Mouse (Mus musculus) heart, postnatal 0 days (tissue): ENCODE results near the gene 4931408C20Rik. TPM values are rescaled to one million over a fixed set of nuclear protein-coding genes. Genes with fewer than 3 reads are reported as not detected.
A peak's percentile ranks its signal among the peaks of the same experiment; 100 is the strongest.

Experiments used
- ATAC-seq: fragments of 200-750 bp; cut with Nextera tagmentation; 2 replicates; pipeline ENCODE4 v1.8.0; 2017; ENCODE audit warnings: low read depth, moderate number of reproducible peaks, moderate library complexity; ENCODE audit not compliant: insufficient read depth
- DNase-seq: peaks from one replicate; pipeline ENCODE4 v3.0.0-alpha.2; 2016; ENCODE audit warnings: low spot score
- H3K27ac ChIP-seq: fragments of 300-500 bp; sonication (generic); 2 replicates; pipeline ENCODE4 v1.5.1; 2014; ENCODE audit warnings: low read depth, mild to moderate bottlenecking
- H3K27me3 ChIP-seq: fragments of 300-500 bp; sonication (generic); 2 replicates; pipeline ENCODE4 v1.6.1; 2014; ENCODE audit warnings: low read length, mixed read lengths; ENCODE audit not compliant: control insufficient read depth, insufficient read depth
- H3K36me3 ChIP-seq: fragments of 300-500 bp; sonication (generic); replicated peaks from 2 replicates; pipeline ENCODE4 v1.6.1; 2014; ENCODE audit warnings: low read length, mixed read lengths; ENCODE audit not compliant: control insufficient read depth, insufficient read depth
- H3K4me1 ChIP-seq: fragments of 300-500 bp; sonication (generic); 2 replicates; pipeline ENCODE4 v1.6.1; 2014; ENCODE audit warnings: antibody characterized with exemption; ENCODE audit not compliant: control insufficient read depth, insufficient read depth
- H3K4me2 ChIP-seq: fragments of 300-500 bp; sonication (generic); 2 replicates; pipeline ENCODE4 v1.6.1; 2014; ENCODE audit warnings: low read depth, mild to moderate bottlenecking, low read length, moderate library complexity
- H3K4me3 ChIP-seq: fragments of 300-500 bp; sonication (generic); 2 replicates; pipeline ENCODE4 v1.5.1; 2014; ENCODE audit warnings: low read depth, low read length
- H3K9ac ChIP-seq: fragments of 300-500 bp; sonication (generic); replicated peaks from 2 replicates; pipeline ENCODE4 v1.6.1; 2014; ENCODE audit warnings: low read depth, low read length, mixed read lengths
- H3K9me3 ChIP-seq: fragments of 300-500 bp; sonication (generic); replicated peaks from 2 replicates; pipeline ENCODE4 v1.6.1; 2016; ENCODE audit warnings: low read length; ENCODE audit not compliant: control insufficient read depth
- CTCF ChIP-seq: IDR thresholded peaks from 2 replicates; pipeline ENCODE4 v1.5.1; 2016; ENCODE audit warnings: antibody characterized with exemption, control low read depth, low read depth
- EP300 ChIP-seq: IDR thresholded peaks from 2 replicates; pipeline ENCODE4 v1.6.1; 2016; ENCODE audit warnings: antibody characterized with exemption, low read depth
- WGBS: fragments of 180-500 bp; shearing (Covaris S2); extraction: QIAGEN DNeasy Blood & Tissue Kit; methylation state at CpG from one replicate; pipeline ENCODE4 v1.1.7; 2014; 5-methylcytosine and 5-hydroxymethylcytosine counted together
- polyA plus RNA-seq: library from polyadenylated mRNA; unstranded; fragments of >200 nt; fragmentation: Nextera tagmentation; extraction: Ambion mirVana; gene quantifications from 2 replicates; pipeline ENCODE4 v1.2.1, GENCODE M21; 2015
- total RNA-seq: library from RNA; depleted of rRNA; stranded (reverse); fragments of >200 nt; gene quantifications from 2 replicates; pipeline ENCODE4 v1.2.3, GENCODE M21; 2014; ENCODE audit warnings: low replicate concordance; rRNA removed

Gene 4931408C20Rik
- not detected in 2 replicates for total RNA-seq
- not detected in 2 replicates for polyA plus RNA-seq

DNA sequence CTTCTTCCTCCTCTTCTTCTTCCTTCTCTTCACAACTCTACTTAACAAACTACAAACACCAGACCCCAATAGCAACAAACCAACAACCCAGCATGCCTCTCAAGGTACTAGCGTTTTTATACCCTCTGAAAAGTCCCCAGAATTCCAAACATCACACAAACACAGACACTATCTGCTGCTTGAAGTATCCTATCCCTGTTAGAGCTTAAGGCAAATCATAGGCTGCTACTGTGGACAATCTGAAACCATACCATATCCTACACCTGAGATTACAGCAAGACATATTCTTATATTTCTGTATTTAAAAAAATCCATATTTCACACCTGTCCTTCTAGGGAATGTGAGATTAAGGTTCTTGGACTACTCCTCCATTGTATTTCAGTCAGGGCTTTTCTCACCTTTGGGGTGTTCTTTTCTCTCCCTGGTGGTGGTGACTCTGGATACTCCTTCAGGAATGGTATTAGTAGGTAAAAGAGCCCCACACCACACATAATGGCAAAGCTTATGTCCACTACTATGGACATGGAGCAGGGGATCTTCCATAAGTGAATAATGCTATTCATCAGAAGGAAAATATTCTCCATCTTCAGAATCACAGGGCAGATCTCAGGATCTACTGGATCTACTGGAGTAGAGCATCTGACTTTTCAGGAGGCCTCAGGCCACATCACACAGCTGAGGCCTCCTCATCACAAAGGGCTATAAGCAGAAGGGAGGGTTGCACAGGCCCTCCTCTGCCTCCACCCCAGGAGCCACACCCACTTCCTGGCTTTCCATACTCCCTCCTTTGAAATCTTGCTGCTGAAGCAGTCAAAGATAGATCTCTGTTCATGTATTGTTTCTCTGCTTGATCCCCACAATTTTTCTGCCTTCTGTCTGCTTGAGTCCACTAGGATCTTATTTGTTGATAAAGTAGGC, at the start of gene 4931408C20Rik:
Gene 4931408C20Rik (minus strand): TSS at position 619 of the 919 bp plus-strand sequence.
- peak; percentile 73 for ATAC-seq
- peak; percentile 11 for DNase-seq
- H3K9me3 ChIP-seq = 0 out of 2 replicates have a peak, but pooled peaks cover 5% of the 10 kb centered on the region
- H3K4me1 ChIP-seq = no peaks in the 10 kb centered on the region
- WGBS = 20% methylated on average over 1 of the region's 1 CpGs
- TF ChIP-seq CTCF (0 out of 2 replicates have a peak, but pooled peaks have one; percentile 4), EP300 (no peak)
- no peaks in the 10 kb centered on the region for H3K36me3 ChIP-seq
- no peak within 1 kb of the TSS for H3K9ac ChIP-seq
- no peak within 1 kb of the TSS for H3K27ac ChIP-seq
- no peak within 1 kb of the TSS for H3K4me3 ChIP-seq
- no peaks in the 10 kb centered on the region for H3K27me3 ChIP-seq
- H3K4me2 ChIP-seq = no peak within 1 kb of the TSS

DNA sequence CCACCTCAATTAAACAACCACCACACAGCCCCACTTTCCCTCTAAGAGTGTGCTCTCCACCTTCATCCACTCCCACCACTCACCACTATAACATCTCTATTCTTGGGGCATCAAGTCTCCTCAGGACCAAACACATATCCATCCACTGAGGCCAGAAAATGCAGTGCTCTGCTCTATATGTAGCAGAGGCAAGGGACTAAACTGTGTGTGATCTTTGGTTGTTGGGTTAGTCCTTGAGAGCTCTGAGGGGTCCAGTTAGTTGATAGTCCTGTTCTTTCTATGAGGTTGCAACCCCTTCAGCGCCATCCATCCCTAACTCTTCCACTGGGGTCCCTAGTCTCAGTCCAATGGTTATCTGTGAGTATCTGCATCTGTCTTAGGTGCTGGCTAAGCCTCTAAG, 666 bp upstream of the 4931408C20Rik start:
- Histone ChIP-seq H3K36me3 (no peaks in the 10 kb centered on the region), H3K4me3 (no peak overlapping the region), H3K9me3 (0 out of 2 replicates have a peak, but pooled peaks cover 5% of the 10 kb centered on the region), H3K27me3 (no peaks in the 10 kb centered on the region), H3K4me1 (no peaks in the 10 kb centered on the region), H3K9ac (no peak overlapping the region), H3K27ac (no peak overlapping the region), H3K4me2 (no peak overlapping the region)
- WGBS = 30% methylated on average over 1 of the region's 1 CpGs
- TF ChIP-seq EP300 (no peak), CTCF (no peak)
- ATAC-seq (peak; percentile 54), DNase-seq (no peak)

DNA sequence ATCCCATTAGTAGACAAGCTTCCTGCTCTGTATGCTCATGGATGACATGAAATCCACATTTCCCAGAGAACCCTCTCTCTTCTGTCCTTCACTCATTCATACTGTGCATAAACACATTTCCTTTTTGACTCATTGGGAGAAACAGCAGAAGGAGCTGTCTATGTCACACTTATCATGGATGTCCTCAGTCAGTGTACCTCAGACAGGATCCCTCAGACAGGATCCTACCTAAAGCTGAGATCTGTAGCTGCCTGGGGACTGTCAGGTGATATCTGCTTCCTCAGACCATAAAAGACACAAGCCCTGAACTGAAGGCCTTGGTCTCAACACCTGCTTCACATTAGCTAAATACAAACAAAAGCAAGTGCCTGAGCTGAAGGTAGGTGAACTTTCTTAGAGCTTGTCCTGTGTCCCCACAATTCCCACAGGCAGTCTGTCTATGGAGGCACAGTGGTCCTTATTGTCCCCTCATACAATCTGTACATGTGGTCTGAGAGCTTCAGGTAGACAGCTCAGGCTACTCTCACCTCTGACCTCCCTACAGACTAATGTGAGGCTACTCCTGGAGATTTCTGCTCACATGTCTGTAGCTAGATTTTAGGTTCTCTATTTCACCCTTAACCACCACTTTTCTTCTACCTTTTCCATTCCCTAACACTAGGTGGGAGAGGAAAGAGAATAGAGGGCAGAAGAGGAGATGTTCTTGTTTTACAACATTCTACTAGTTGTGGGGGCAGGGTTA, 1.1 kb downstream of the 4931408C20Rik start:
- Histone ChIP-seq H3K4me2 (no peak overlapping the region), H3K36me3 (no peaks in the 10 kb centered on the region)
- ATAC-seq = no peak

DNA sequence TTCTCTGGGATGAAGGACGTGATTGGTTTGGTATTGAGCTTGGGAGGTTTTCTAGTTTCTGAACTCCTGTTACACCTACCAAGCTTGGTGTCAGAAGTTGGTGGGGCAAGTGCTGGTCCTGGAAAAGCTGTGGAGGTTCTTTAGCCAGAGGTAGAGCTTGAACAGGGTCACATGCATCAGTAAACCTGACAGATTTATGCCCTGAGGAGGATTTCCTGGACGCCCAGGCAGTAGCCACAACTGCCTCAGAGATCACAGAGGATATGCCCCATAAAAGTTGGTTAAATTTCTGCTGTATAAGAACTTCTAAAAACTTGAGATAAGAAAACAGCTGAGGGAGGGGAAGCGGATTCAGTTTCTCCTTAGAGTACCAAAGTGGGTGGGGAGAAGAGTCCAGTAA, 1.9 kb downstream of the 4931408C20Rik start:
- Histone ChIP-seq H3K4me1 (no peaks in the 10 kb centered on the region), H3K9me3 (0 out of 2 replicates have a peak, but pooled peaks cover 5% of the 10 kb centered on the region), H3K27ac (no peak overlapping the region), H3K36me3 (no peaks in the 10 kb centered on the region), H3K9ac (no peak overlapping the region), H3K4me3 (no peak overlapping the region), H3K27me3 (no peaks in the 10 kb centered on the region), H3K4me2 (no peak overlapping the region)
- 49% methylated on average over 3 of the region's 3 CpGs for WGBS
- no peak for DNase-seq
- TF ChIP-seq EP300 = no peak
- no peak for TF ChIP-seq CTCF
- no peak for ATAC-seq

More for the DNA sequence above, 1.1 kb downstream of the 4931408C20Rik start:
- Histone ChIP-seq H3K27me3 (no peaks in the 10 kb centered on the region), H3K9me3 (0 out of 2 replicates have a peak, but pooled peaks cover 5% of the 10 kb centered on the region), H3K27ac (no peak overlapping the region), H3K9ac (no peak overlapping the region), H3K4me1 (no peaks in the 10 kb centered on the region), H3K4me3 (no peak overlapping the region)
- DNase-seq = no peak
- TF ChIP-seq CTCF = no peak
- no peak for TF ChIP-seq EP300

DNA sequence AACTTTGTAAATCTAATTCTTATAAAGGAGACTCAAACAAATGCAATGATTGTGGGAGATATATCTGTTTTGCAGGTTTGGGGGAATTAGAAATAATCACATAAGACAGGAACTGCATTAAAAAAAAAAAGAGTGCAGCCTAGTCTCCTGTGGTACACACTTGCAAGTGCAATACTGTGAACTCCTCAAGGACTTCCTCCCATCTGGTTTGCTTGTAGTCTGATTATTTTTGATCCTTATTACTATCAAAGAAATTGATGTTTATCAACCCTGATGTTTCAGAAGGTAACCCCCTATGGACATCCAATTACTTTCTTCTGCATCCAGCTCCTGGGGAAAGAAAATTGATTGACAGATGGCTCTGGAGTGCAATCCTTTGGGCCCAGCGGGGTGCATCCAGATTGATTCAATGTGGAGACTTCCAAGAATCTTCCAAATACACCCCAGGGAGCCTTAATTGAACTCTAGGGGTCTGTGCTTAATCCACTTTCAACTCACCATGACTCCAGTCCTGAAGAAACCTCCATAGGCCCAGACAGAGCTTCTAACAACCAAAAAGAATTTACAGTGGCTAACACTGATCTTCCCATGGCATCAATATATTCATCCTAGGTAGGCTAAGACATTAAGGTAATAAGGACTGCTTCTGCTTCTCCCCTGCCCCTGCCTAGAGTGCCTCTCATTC, 37.4 kb downstream of the 4931408C20Rik start:
- ATAC-seq (no peak), DNase-seq (no peak)
- no peak overlapping the region for H3K4me3 ChIP-seq
- no peaks in the 10 kb centered on the region for H3K9me3 ChIP-seq
- 52% methylated on average over 1 of the region's 1 CpGs for WGBS
- H3K27me3 ChIP-seq = no peaks in the 10 kb centered on the region
- H3K4me2 ChIP-seq = no peak overlapping the region
- H3K36me3 ChIP-seq = no peaks in the 10 kb centered on the region
- H3K4me1 ChIP-seq = no peaks in the 10 kb centered on the region
- TF ChIP-seq CTCF = no peak
- no peak for TF ChIP-seq EP300
- no peak overlapping the region for H3K27ac ChIP-seq
- H3K9ac ChIP-seq = no peak overlapping the region
